Mouse (Mus musculus): Measurements from ENCODE around the gene Pdlim1.
"Not testable (repeated sequence)": the region's sequence is repeated elsewhere in the genome, so short reads cannot be mapped to it uniquely, and the experiment has no call there.

The Pdlim1 gene

DNA sequence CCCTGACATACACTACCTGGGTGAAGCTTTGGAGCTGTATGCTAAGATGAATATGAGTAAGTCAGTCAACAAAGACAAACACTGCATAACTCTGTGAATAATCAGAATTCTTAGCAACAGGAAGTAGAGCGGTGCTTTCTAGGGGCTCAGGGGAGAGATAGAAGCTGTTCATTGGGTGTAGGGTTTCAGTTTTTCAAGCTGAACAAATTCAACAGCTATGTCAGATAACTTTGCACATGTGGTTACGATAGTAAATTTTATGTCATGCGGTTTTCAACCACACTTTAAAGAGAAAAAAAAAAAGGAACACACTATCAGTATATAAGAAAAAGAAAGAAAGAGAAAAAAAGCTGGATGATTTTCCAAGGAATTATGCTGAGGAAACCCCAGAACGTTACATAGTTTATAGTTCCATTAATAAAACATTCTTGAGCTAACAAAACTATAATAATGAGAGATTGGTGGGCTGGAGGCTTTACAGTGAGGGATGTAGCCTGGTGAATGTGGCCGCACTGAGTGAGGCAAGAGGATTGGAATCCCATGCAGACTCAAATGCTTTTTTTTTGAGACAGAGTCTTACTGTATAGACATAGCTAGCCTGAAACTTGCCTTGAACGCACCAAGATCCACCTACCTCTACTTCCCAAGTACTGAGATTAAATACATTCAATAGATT lies 33.3 kb downstream of the Pdlim1 start:
- no peak for DNase-seq

- DNase-seq: no peak
These were observed 39.1 kb downstream of the Pdlim1 start for GRCm38 (mm10) chr19:40232560-40232959.

- DNase-seq: no peak
These were observed 39.7 kb downstream of the Pdlim1 start for GRCm38 (mm10) chr19:40231825-40232541.

DNA sequence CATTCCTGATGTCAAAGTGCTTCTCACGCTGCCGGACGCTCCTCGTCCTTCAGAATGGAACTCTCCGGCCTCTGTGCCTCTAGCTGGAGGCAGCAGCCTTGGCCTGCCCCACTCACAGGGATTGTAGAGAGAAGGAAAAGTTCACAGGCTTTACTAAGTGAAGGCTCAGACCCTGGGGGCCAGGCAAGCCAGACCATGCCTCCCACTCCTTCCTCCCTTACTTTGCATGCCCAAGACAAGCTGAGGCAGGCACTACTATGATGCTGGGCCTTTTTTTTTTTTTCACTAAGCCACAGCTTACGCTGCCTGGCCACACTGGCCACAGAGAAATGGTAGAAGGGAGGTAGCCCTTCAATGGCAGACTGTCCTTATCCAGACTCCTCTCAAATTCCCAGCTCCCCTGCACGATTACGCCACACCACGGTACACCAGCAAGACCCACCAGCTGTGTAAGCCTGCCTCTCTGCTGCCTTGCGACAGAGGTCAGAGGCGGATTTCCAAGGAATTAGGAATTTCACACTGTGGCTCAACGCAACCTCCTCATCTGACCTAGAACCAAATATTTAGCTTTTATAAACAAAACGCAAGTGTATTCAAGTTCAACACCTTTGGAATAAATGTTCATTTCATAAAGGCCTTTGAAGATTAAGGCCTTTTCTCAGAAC lies 40.4 kb downstream of the Pdlim1 start:
- no peak for DNase-seq

DNA sequence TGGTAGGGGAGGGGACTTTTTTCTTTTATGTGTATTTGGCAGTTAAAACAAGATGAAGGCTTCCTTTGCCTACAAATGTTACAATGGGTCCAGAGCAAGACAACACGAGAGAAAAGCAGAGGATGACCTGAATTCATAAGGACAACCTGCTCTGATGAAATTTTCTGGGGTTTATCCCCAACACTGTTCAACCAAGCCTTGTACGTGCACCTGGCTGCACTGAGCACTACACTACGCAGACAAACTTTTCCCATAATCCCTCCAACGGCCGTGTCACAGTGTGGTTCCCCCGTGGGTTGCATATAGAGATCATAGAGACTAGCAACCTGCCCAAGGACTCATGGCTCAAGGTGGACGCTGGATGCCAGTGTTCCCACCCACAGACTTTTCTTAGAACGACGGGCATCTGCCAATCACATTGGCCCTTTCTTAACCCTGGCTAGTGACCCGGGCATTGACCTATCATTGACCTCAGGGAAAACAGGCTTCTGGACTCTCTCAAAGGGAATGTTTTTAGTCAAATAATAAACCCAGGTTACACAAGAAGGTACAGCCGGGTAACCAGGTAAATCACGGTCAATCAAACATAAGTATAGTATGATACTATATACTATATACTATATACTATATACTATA lies 45.0 kb downstream of the Pdlim1 start:
- DNase-seq: no peak

DNA sequence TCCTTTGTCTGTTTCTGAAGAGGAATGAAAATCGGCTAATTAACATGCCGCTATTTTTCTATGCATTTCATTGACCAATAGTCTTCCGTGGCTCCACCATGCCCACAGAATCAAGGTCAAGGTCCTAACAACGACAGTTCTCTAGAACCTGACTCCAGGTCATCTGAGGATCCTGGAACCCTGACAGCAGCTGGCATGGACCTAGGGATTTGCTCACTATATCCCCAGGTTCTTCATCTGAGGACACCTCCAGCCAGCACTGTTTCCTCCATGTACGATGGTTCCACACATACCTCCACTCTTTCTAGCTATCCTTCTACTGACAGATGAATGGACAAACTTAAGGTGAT lies 45.9 kb downstream of the Pdlim1 start:
- DNase-seq: no peak

- DNase-seq: peak; percentile 14
These were observed 46.4 kb downstream of the Pdlim1 start for GRCm38 (mm10) chr19:40225102-40225760.

- not testable (repeated sequence) for DNase-seq
These were observed 49.3 kb downstream of the Pdlim1 start for GRCm38 (mm10) chr19:40222307-40222706.

DNA sequence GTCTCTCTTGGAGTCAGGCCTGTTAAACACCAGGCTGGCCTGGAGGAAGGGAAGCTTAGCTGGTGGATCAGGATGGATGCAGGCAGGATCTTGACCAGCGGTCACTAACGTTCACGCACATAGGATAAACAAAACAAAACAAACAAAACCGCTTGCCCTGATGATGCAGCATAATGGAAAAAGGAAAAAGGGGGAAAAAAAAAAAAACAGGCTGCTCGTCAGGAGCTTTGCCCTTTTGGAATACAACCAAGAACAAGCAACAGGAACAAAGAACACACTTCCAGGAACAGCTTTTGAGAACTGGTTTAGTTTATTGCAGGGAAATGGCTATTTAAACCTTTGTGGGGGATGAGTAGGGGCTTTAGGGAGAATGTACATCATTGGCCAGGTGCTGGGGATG lies 50.8 kb downstream of the Pdlim1 start:
- no peak for DNase-seq

GRCm38 (mm10) chr19:40202947-40203346 lies 68.7 kb downstream of the Pdlim1 start:
- DNase-seq: not testable (repeated sequence)

DNA sequence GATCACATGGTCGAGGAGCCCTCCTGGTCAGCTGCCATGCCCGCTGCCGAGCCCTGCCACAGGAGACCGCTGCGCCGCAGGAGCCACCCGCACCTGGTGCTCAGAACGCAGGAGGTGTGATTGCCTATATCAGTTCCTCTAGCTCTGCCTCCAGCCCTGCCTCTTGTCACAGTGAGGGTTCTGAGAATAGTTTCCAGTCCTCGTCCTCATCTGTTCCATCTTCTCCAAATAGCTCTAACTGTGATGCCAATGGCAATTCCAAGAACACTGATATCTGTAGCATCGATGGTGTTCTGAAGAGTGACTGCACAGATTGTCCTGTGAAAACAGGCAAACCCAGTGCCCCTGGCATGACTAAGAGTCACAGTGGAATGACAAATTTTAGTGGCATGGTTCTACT lies 81.0 kb downstream of the Pdlim1 start:
- DNase-seq: no peak

- no peak for DNase-seq
These were observed 84.5 kb downstream of the Pdlim1 start, which contains the start of gene Cyp2c70 for GRCm38 (mm10) chr19:40187160-40187559. Cyp2c70 (minus strand) TSS chr19:40187333.

DNA sequence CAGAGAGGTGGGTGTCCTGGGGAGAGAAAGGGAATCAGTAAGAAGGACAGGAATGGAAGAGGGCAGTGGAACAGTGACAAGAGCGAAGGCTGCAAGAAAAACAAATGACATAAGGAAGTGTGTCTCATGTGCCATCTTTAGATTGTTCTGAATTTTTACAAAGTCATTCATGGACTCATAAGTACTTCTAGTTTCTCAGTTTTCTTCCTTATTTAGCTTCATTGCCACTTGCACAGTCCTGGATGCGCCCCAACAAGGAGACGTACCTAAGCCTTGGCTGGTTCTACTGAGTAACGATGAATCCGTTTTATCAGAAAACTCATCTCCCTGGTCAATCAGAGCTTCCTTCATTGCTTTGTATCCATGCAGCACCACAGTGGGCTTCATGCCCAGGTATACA lies 88.0 kb downstream of the Pdlim1 start:
- no peak for DNase-seq

DNA sequence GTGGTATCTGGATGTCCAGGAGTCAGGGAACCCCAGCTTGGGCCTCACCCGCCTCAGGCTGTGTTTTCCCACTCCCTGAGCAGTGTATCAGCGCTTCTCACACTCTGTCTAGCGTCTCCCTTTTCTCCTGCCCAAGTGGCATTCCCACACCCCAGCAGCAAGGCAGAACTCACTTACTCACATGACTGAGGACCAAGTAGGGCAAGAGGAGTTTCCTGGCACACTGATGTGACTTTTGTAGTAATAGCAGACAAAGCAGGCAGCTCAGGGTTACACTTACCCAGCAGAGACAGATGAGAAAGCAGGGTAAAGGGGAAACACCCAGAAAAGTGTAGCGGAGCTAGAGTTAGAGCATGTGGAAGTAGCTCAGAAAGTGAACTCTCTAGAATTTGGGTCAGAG lies 93.3 kb downstream of the Pdlim1 start:
- no peak for DNase-seq

Measured in cerebellum, adult 9-11 months (tissue).